Mouse (Mus musculus): ENCODE measurements at regions not wholly inside any gene's neighbourhood (a gene's known extent, or its start where the extent isn't known, plus 50 kb on each side); places are given as distances from the start of the nearest gene placed in this dataset.

- no peak for TF ChIP-seq CTCF (IDR thresholded peaks at IDR 0.05; ENCODE audit: low read depth)
- no peak for TF ChIP-seq EP300 (optimal IDR thresholded peaks at IDR 0.05)
Observed at GRCm38 (mm10) chr15:56420681-56421080, 1056.7 kb downstream of the Slc22a22 start.

All from stomach, postnatal 0 days (tissue).